In the genomic region with DNA sequence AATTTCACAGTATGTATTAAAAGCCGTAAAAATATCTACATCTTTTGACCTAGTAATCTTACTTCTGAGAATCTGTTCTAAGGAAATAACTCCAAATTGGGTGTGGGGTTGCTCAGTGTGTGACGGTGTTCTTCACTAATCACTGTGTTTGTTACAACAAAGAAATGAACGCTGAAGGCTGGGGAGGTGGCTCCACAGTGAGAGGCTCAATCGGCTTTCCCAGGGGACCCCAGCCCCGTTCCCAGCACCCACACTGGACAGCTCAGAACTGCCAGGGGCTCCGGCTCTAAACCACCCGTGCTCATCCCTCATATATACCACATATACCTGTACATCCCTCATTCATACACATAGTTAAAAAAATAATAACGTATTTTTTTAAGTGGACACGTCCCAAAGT, we compare ENCODE assay signal across 8 mouse cellular contexts. TPM values are rescaled to one million over a fixed set of nuclear protein-coding genes. Genes with fewer than 3 reads are reported as not detected.
DNase-seq lines count a peak whose midpoint lies in the region; ATAC-seq and TF ChIP-seq lines count a peak whose summit lies in the region.
"Had no signal": no experiment of that assay in that cellular context is flagged by ENCODE, and none has a peak within 500 bp of the region (broad histone marks: within the 10 kb centered on the region; RNA-seq: fewer than 3 reads in every experiment).

No protein-coding gene starts in this region.

- no peak for DNase-seq in limb, embryonic 14.5 days (ENCODE audit: low spot score)
- no peak for DNase-seq in right cerebral cortex, adult 18-20 months
- DNase-seq in left cerebral cortex, postnatal 14 days (ENCODE audit: low spot score in 2 of 2), result no peak

- peaks cover 5% of the 10 kb centered on the region for H3K36me3 ChIP-seq in megakaryocyte, embryonic 14.5 days (replicated peaks; ENCODE audit: low read length)
- H3K36me3 ChIP-seq in forebrain, embryonic 15.5 days, result no peaks in the 10 kb centered on the region
- H3K36me3 ChIP-seq in limb, embryonic 14.5 days (ENCODE audit: control insufficient read depth, insufficient read depth, low read length), result no peaks in the 10 kb centered on the region; the same call in 1 of the 2 replicates
- no peaks in the 10 kb centered on the region for H3K36me3 ChIP-seq in stomach, embryonic 16.5 days (ENCODE audit: control insufficient read depth, insufficient read depth, low read length)

- H3K9ac ChIP-seq in forebrain, embryonic 15.5 days (replicated peaks), result no peak overlapping the region
- H3K9ac ChIP-seq in limb, embryonic 14.5 days (ENCODE audit: low read depth, low read length, severe bottlenecking), result no peak overlapping the region
- H3K9ac ChIP-seq in stomach, embryonic 16.5 days (ENCODE audit: low read length), result no peak overlapping the region

- intact Hi-C loops in left cerebral cortex, postnatal 14 days (cut with DNase I), result no loop called here

- H3K9me3 ChIP-seq in megakaryocyte, embryonic 14.5 days, result no peaks in the 10 kb centered on the region
- H3K9me3 ChIP-seq in forebrain, embryonic 15.5 days, result no peaks in the 10 kb centered on the region
- no peaks in the 10 kb centered on the region for H3K9me3 ChIP-seq in limb, embryonic 14.5 days (ENCODE audit: control insufficient read depth, low read length)
- no peaks in the 10 kb centered on the region for H3K9me3 ChIP-seq in stomach, embryonic 16.5 days (replicated peaks; ENCODE audit: control insufficient read depth, low read length)

- no peak overlapping the region for H3K27ac ChIP-seq in forebrain, embryonic 15.5 days (replicated peaks)
- no peak overlapping the region for H3K27ac ChIP-seq in limb, embryonic 14.5 days (replicated peaks; ENCODE audit: low read depth, low read length)
- H3K27ac ChIP-seq in stomach, embryonic 16.5 days (ENCODE audit: low read length), result no peak overlapping the region

- H3K4me2 ChIP-seq in forebrain, embryonic 15.5 days (replicated peaks), result peak overlapping the region; percentile 89; the same call in 1 of the 2 replicates
- H3K4me2 ChIP-seq in limb, embryonic 14.5 days (replicated peaks; ENCODE audit: low read depth, low read length, severe bottlenecking), result peak overlapping the region; percentile 81
- H3K4me2 ChIP-seq in stomach, embryonic 16.5 days (ENCODE audit: low read depth, low read length), result peak overlapping the region; percentile 91

- no peak for TF ChIP-seq POLR2A in limb, embryonic 14.5 days (IDR thresholded peaks at IDR 0.05; ENCODE audit: borderline replicate concordance, extremely low read depth, insufficient read depth, insufficient read length)

- H3K27me3 ChIP-seq in megakaryocyte, embryonic 14.5 days (replicated peaks), result peaks cover 16% of the 10 kb centered on the region
- no peaks in the 10 kb centered on the region; the same call in 1 of the 2 replicates for H3K27me3 ChIP-seq in forebrain, embryonic 15.5 days
- no peaks in the 10 kb centered on the region for H3K27me3 ChIP-seq in limb, embryonic 14.5 days (ENCODE audit: control insufficient read depth, insufficient read depth, low read length)
- H3K27me3 ChIP-seq in stomach, embryonic 16.5 days (ENCODE audit: control insufficient read depth, insufficient read depth, low read length), result no peaks in the 10 kb centered on the region

- WGBS in forebrain, embryonic 15.5 days, result 55% methylated on average over 9 of the region's 9 CpGs
- WGBS in limb, embryonic 14.5 days, result 55% methylated on average over 9 of the region's 9 CpGs
- 53% methylated on average over 9 of the region's 9 CpGs for WGBS in stomach, embryonic 16.5 days

- peaks cover 51% of the 10 kb centered on the region for H3K4me1 ChIP-seq in megakaryocyte, embryonic 14.5 days
- peaks cover 22% of the 10 kb centered on the region for H3K4me1 ChIP-seq in forebrain, embryonic 15.5 days
- H3K4me1 ChIP-seq in limb, embryonic 14.5 days (ENCODE audit: control insufficient read depth, insufficient read depth, low read length), result peaks cover 12% of the 10 kb centered on the region
- peaks cover 11% of the 10 kb centered on the region; the same call in 1 of the 2 replicates for H3K4me1 ChIP-seq in stomach, embryonic 16.5 days (ENCODE audit: control insufficient read depth, insufficient read depth, low read length)

- no peak for ATAC-seq in megakaryocyte, adult 5-6 weeks (ENCODE audit: poor library complexity, severe bottlenecking)
- ATAC-seq in forebrain, embryonic 15.5 days (replicated peaks), result no peak
- ATAC-seq in limb, embryonic 14.5 days (ENCODE audit: low FRiP score, low read depth), result no peak
- no peak for ATAC-seq in stomach, embryonic 16.5 days (ENCODE audit: insufficient read depth, low FRiP score)
- ATAC-seq: activated CD4-positive, CD25-positive, alpha-beta regulatory T cell, adult 4 months had no signal

- peak overlapping the region; percentile 97 for H3K4me3 ChIP-seq in megakaryocyte, embryonic 14.5 days (replicated peaks)
- no peak overlapping the region for H3K4me3 ChIP-seq in forebrain, embryonic 15.5 days
- H3K4me3 ChIP-seq in limb, embryonic 14.5 days (replicated peaks; ENCODE audit: low read length), result no peak overlapping the region
- H3K4me3 ChIP-seq in stomach, embryonic 16.5 days (replicated peaks; ENCODE audit: low read length), result no peak overlapping the region

RNA-seq across cellular contexts. Expression of a gene that starts 1.8 kb away (rescaled TPM):
- 3.2 and 13.4 TPM in 2 replicates for polyA plus RNA-seq in megakaryocyte, embryonic 14.5 days (2012; ENCODE audit: insufficient read depth, low replicate concordance)
- total RNA-seq in megakaryocyte, adult 5-6 weeks (2015), result 65.9 and 70.2 TPM in 2 replicates
- 2.9 and 17.4 TPM in 2 replicates for total RNA-seq in megakaryocyte, adult 5-6 weeks (2017)
- 130 and 141 TPM in 2 replicates for polyA plus RNA-seq in forebrain, embryonic 15.5 days (2015; fragmentation: Nextera tagmentation; extraction: Ambion mirVana)
- polyA plus RNA-seq in limb, embryonic 14.5 days (2012; rRNA removed), result 28.6 and 29.2 TPM in 2 replicates
- 78.8 and 91.1 TPM in 2 replicates for polyA plus RNA-seq in limb, embryonic 14.5 days (2014; fragmentation: Nextera tagmentation; extraction: Ambion mirVana)
- 63.6 and 81.8 TPM in 2 replicates for polyA plus RNA-seq in stomach, embryonic 16.5 days (2015; fragmentation: Nextera tagmentation; extraction: Ambion mirVana)
- total RNA-seq in left cerebral cortex, postnatal 14 days (2021), result 100 to 1,000 TPM; 194 to 203 TPM
